ENCODE assay signal across 25 mouse cellular contexts in the genomic region with DNA sequence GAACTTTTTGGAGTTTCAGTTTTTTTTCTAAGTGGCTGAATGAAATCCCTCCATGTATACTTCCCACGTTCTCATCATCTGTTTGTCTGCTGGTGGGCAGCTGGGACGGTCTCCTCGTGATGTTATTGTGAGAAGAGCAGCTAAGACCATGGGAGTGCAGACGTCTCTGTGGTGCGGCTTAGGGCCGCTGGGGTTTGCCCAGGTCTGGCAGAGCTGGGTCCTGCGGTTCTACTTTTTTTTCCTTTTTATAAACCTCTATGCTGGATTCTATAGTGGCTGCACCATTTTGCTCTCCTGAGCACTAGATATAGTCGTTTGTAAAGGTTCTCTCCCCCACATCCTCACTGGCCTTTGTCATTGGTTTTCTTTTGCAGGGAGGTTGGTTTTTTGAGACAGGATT. TPM values are rescaled to one million over a fixed set of nuclear protein-coding genes. Genes with fewer than 3 reads are reported as not detected.
"Had no signal": no experiment of that assay in that cellular context is flagged by ENCODE, and none has a peak within 500 bp of the region (broad histone marks: within the 10 kb centered on the region; RNA-seq: fewer than 3 reads in every experiment).

No protein-coding gene starts in this region.

- H3K27me3 ChIP-seq: neural tube, embryonic 13.5 days; neural tube, embryonic 15.5 days; stomach, embryonic 15.5 days had no signal

- H3K9ac ChIP-seq: neural tube, embryonic 13.5 days; neural tube, embryonic 15.5 days; stomach, embryonic 15.5 days had no signal

- DNase-seq: retina, postnatal 1 day; right cerebral cortex, adult 18-20 months; right cerebral cortex, postnatal 14 days; right cerebral cortex, postnatal 25 days; right cerebral cortex, postnatal 4 days; spleen, adult 18-20 months; thymus, adult 18-20 months; thymus, adult 2 months; thymus, postnatal 14 days; thymus, postnatal 25 days; thymus, postnatal 36 days; thymus, postnatal 4 days had no signal

- H3K9me3 ChIP-seq: neural tube, embryonic 13.5 days; neural tube, embryonic 15.5 days; stomach, embryonic 15.5 days had no signal

- H3K27ac ChIP-seq: neural tube, embryonic 13.5 days; neural tube, embryonic 15.5 days; stomach, embryonic 15.5 days; stomach, postnatal 0 days had no signal

- H3K4me2 ChIP-seq: neural tube, embryonic 13.5 days; neural tube, embryonic 15.5 days; stomach, embryonic 15.5 days had no signal

- H3K4me3 ChIP-seq: neural tube, embryonic 13.5 days; neural tube, embryonic 15.5 days; stomach, embryonic 15.5 days had no signal

- H3K36me3 ChIP-seq: neural tube, embryonic 13.5 days; neural tube, embryonic 15.5 days; stomach, embryonic 15.5 days had no signal

- H3K4me1 ChIP-seq: neural tube, embryonic 13.5 days; neural tube, embryonic 15.5 days; stomach, embryonic 15.5 days had no signal

RNA-seq across cellular contexts. Expression of gene Ifnl2, which starts 1.2 kb away (rescaled TPM):
- total RNA-seq: neutrophil, adult 5-6 weeks had no signal
- polyA plus RNA-seq: neural tube, embryonic 13.5 days; neural tube, embryonic 14.5 days; neural tube, embryonic 15.5 days; small intestine, adult 2 months; spleen, adult 2 months; stomach, embryonic 14.5 days; stomach, embryonic 15.5 days; stomach, embryonic 16.5 days; stomach, postnatal 0 days; testis, adult 2 months; thymus, postnatal 0 days; urinary bladder, adult 2 months had no signal

RNA-seq across cellular contexts. Expression of gene Ifnl3, which starts 11.2 kb away (rescaled TPM):
- total RNA-seq: neutrophil, adult 5-6 weeks had no signal
- polyA plus RNA-seq: neural tube, embryonic 13.5 days; neural tube, embryonic 14.5 days; neural tube, embryonic 15.5 days; small intestine, adult 2 months; spleen, adult 2 months; stomach, embryonic 14.5 days; stomach, embryonic 15.5 days; stomach, embryonic 16.5 days; stomach, postnatal 0 days; testis, adult 2 months; urinary bladder, adult 2 months had no signal

RNA-seq across cellular contexts. Expression of gene Sycn, which starts 29.2 kb away (rescaled TPM):
- total RNA-seq: neutrophil, adult 5-6 weeks had no signal
- polyA plus RNA-seq: neural tube, embryonic 13.5 days; neural tube, embryonic 14.5 days; neural tube, embryonic 15.5 days; urinary bladder, adult 2 months had no signal

RNA-seq across cellular contexts. Expression of gene Nccrp1, which starts 35.6 kb away (rescaled TPM):
- polyA plus RNA-seq: neural tube, embryonic 13.5 days; stomach, embryonic 14.5 days had no signal
